Mouse (Mus musculus): ENCODE measurements around the gene A730046J19Rik. TPM values are rescaled to one million over a fixed set of nuclear protein-coding genes. Genes with fewer than 3 reads are reported as not detected.

The A730046J19Rik gene
- total RNA-seq (2021), result not detected
- long read RNA-seq, experiment 1, result 0 reads
- long read RNA-seq, experiment 2, result 0 reads

DNA sequence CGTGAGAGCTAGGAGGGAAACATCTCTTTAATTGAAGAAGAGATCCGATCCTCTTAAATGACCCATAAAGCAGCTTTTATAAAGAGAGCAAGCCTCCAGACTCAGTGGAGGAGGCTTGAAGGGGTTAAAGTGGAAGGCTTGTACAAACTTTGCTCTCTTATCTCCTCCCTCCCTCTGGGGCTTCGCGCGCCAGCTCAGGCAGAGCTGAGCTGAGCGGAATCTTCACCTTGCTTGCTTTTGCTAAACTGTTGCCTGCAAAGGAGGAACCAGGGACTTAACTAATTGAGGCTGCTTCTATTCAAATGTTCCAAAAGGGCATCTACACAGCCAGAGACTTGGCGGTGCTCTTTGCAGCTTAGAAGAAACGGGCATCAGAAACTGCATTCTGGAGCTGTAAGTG, at the start of gene A730046J19Rik:
Gene A730046J19Rik, plus strand, starts transcription at position 173 of the 400 bp plus-strand sequence.
- DNase-seq (ENCODE audit: low spot score), result no peak

DNA sequence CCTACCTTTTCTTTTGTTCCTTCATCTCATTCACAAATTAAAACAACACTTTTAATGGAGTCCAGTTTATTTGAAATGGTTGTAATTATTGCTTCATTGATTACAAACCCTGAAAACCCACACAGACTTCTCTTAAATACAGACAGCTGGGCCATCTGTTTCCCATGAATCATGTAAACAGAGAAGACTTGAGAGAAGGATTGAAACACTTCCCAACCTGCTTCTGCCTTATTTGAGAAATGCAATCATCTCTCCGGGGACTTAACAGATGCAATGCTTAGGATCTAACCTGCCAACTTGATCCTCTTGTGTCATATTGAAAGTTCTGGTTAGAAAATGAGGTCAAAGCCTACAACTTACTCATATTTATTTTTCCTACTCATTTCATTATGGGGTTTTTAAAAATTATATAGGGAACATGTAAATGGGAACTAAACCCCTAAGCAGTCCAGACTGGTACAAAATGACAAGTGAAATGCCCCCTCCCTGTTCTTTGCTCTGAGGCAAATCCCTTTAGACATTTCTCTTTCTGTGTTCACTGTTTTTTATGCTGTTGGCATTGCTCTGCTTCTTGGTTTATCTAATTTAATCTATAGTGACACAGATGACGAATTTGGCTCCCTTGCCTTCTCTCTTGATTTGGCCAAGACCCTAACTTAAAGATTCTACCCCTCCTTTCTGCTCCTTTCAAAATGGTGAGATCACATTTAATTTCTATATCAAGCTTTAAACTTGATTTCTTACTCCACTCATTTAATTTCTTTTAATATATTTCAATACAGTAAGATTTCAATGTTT, 48.7 kb upstream of the A730046J19Rik start:
- peak; percentile 15 for DNase-seq (ENCODE audit: low spot score)

DNA sequence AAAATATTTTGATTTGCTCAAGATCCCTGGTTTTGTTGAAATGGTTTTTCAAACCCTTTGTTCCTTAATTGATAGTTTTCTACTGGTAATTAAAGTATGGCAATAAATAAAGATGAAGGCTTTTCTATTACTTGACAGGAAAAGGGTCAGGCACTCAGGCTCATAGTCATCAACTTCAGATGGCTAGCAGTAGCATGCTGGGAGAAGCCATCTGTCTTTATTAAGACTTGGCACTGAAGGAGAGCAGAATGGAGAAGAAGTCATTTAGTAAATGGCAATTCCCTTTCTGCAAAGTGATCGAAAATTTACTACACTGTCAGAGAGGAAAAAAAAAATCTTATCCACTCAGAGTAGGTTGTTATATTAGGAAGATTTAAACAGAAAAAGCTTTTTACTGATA, 17.2 kb upstream of the A730046J19Rik start:
- no peak for DNase-seq (ENCODE audit: low spot score)

DNA sequence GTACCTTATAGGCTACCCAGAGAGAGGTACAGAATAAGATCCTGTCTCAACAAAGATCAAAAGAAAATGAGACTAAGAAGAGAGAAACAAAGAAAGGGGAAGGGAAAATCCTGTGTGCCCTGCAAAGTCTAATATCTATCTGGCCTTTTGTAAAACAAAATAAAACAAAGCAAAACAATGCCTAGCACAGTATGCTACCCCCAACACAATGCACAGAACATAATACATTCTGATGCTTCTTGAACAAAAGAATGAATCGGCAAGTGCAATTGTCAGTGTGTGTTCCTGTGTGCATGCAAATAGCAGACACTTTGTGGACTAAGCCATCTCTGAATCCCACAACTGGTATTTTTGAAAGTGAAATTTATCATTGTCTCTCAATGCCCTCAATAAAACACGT, 3.5 kb upstream of the A730046J19Rik start:
- no peak for DNase-seq (ENCODE audit: low spot score)

DNA sequence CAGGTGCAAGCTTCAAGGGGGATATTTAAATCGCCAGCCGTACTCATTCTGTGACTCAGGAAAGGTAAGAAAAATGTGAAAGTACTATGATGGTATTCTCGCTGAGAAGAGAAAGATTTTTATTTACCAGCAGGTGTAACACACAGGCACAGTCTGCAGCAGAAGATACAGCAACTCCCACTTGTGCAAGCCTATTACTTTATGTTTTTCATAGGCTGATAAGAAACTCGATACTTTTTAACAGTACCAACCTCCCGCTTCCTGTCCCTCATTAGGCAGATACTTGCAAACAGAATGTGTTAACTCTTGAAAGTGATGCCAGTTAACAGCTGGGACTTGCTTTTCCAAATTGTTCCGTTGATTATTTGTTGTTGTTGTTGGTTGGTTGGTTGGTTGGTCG, 616 bp downstream of the A730046J19Rik start:
- DNase-seq (ENCODE audit: low spot score), result no peak

DNA sequence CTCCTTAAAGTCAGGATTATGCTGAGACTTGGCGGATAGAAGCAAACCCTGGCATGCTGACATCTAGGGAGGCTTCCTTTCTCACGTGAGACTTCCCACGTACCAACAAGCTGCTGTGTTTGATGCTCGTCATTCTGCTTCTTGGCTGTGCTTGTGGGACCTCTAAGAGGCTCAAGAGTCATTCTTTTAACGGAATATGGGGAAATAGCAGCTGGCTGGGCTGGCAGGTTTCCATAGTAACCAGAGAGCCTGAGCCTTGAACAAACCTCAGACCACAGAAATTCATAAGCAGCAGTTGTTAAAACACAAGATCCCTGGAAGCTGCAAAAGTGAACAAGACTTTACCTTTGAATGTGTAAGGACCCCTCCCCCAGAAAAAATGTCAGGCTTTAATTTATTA, 9.4 kb downstream of the A730046J19Rik start:
- DNase-seq (ENCODE audit: low spot score), result no peak

Other genes starting within 250 kb of the A730046J19Rik start
- gene Dcx, start 220.4 kb upstream of the A730046J19Rik start, total RNA-seq (2021), result not detected
- gene Alg13, start 164.1 kb downstream of the A730046J19Rik start, total RNA-seq (2021), result 1 to 10 TPM; 6.0 to 6.3 TPM